Mouse (Mus musculus): ENCODE data around the gene Mvb12a.

Gene Mvb12a

DNA sequence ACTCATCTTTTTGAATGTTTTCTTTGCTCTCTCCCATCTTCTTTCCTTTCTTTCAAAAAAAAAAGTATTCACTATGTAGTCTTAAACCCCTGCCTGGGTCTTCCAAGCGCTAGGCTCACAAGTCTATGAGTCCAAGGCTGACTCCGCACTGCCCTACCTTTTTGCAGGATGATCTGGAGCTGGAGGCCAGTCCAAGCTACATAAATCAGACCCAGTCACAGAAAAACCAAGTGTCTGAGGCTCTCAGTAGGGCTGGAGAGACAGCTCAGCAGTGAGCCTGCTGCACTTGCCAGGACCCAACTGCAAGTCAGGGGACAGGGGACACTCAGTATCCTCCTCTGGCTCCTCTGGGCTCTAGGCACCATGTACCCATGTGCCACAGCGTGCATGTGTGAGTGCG lies 38.4 kb upstream of the Mvb12a start:
- H3K36me3 ChIP-seq (ENCODE audit: insufficient read depth, low read length): peaks cover 7% of the 10 kb centered on the region; the same call in 1 of the 2 replicates
- H3K9me3 ChIP-seq (ENCODE audit: low read length): no peaks in the 10 kb centered on the region
- H3K4me1 ChIP-seq (replicated peaks; ENCODE audit: low read depth, low read length): peaks cover 52% of the 10 kb centered on the region
- H3K4me3 ChIP-seq (replicated peaks; ENCODE audit: low read length): no peak overlapping the region
- peaks cover 40% of the 10 kb centered on the region for H3K27me3 ChIP-seq (ENCODE audit: insufficient read depth, low read length)
- TF ChIP-seq POU5F1 (IDR thresholded peaks at IDR 0.05; ENCODE audit: borderline replicate concordance, low read length) (no peak), NANOG (IDR thresholded peaks at IDR 0.05; ENCODE audit: borderline replicate concordance, low read length) (no peak), CTCF (conservative IDR thresholded peaks at IDR 0.05; ENCODE audit: low read length) (no peak)

DNA sequence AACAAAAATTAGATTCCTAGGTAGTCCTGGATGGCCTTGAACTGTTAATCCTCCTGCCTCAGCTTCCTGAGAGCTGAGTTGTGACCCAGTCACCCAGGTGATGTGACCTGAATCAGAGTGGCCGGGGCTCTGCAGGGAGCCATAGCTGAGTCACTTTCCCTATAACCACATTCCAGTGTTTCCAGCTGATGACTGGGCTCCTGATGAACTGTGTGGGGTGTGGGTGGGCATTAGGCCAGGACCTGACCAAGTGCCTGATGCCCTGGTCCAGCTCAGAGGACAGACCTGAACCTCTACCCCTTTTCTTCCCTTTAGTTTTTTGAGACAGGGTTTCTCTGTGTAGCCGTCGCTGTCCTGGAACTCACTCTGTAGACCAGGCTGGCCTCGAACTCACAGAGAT lies 37.4 kb upstream of the Mvb12a start:
- TF ChIP-seq POU5F1 (IDR thresholded peaks at IDR 0.05; ENCODE audit: borderline replicate concordance, low read length) (no peak), NANOG (IDR thresholded peaks at IDR 0.05; ENCODE audit: borderline replicate concordance, low read length) (no peak), CTCF (conservative IDR thresholded peaks at IDR 0.05; ENCODE audit: low read length) (no peak)
- peaks cover 47% of the 10 kb centered on the region for H3K4me1 ChIP-seq (replicated peaks; ENCODE audit: low read depth, low read length)
- H3K9me3 ChIP-seq (ENCODE audit: low read length): no peaks in the 10 kb centered on the region
- H3K4me3 ChIP-seq (replicated peaks; ENCODE audit: low read length): no peak overlapping the region
- peaks cover 50% of the 10 kb centered on the region for H3K27me3 ChIP-seq (ENCODE audit: insufficient read depth, low read length)
- H3K36me3 ChIP-seq (ENCODE audit: insufficient read depth, low read length): peaks cover 7% of the 10 kb centered on the region; the same call in 1 of the 2 replicates

DNA sequence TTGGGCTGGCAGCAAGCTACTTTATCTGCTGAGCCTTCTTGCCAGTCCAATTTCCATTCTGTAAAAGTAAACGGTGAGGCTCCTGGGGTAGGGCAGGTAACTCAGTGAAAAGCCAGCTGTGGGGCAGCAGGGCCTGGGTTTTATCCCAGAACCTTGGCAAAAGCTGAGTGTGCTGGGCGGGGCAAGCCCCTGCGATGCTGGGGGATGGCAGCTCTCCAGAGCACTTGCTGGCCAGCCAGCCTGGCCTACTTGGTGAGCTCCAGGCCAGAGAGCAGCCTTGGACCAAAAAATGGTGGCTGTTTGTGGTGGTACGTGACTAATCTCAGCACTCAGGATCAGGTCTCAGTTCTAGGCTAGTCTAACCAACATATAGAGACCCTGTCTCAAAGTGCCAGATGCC lies 36.7 kb upstream of the Mvb12a start:
- TF ChIP-seq NANOG (IDR thresholded peaks at IDR 0.05; ENCODE audit: borderline replicate concordance, low read length): no peak
- no peak for TF ChIP-seq CTCF (conservative IDR thresholded peaks at IDR 0.05; ENCODE audit: low read length)
- no peak for TF ChIP-seq POU5F1 (IDR thresholded peaks at IDR 0.05; ENCODE audit: borderline replicate concordance, low read length)
- Histone ChIP-seq H3K27me3 (ENCODE audit: insufficient read depth, low read length) (peaks cover 56% of the 10 kb centered on the region), H3K4me1 (replicated peaks; ENCODE audit: low read depth, low read length) (peaks cover 42% of the 10 kb centered on the region), H3K9me3 (ENCODE audit: low read length) (no peaks in the 10 kb centered on the region), H3K36me3 (ENCODE audit: insufficient read depth, low read length) (peaks cover 7% of the 10 kb centered on the region; the same call in 1 of the 2 replicates), H3K4me3 (replicated peaks; ENCODE audit: low read length) (no peak overlapping the region)

DNA sequence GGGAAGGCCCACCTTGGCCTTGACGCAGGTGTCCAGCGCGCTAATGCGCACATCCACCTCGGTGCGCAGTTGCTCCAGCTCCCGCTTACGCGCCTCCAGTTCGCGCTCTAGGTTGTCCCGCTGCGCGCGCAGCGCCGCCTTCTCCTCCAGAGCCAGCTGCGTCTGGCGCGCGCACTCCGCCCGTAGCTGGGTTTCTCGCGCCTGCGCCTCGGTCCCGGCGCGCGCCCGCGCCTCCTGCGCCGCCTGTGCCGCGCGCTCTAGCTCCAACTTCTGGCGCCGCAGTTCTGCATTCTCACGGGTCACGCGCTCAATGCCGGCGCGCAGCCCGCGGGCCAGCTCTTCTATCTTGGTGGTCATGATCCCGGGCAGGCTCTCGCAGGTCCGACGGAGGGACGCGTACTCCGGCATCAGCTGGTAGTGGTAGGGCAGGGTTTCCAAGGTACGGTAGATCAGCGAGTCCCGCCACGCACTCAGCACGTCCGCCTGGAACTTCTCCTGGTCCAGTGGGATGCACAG lies 35.1 kb upstream of the Mvb12a start:
- Histone ChIP-seq H3K4me3 (replicated peaks; ENCODE audit: low read length) (peak overlapping the region; percentile 81), H3K27me3 (ENCODE audit: insufficient read depth, low read length) (peaks cover 71% of the 10 kb centered on the region), H3K9me3 (ENCODE audit: low read length) (no peaks in the 10 kb centered on the region), H3K4me1 (replicated peaks; ENCODE audit: low read depth, low read length) (peaks cover 54% of the 10 kb centered on the region), H3K36me3 (ENCODE audit: insufficient read depth, low read length) (peaks cover 7% of the 10 kb centered on the region; the same call in 1 of the 2 replicates)
- no peak for TF ChIP-seq NANOG (IDR thresholded peaks at IDR 0.05; ENCODE audit: borderline replicate concordance, low read length)
- TF ChIP-seq POU5F1 (IDR thresholded peaks at IDR 0.05; ENCODE audit: borderline replicate concordance, low read length): no peak
- no peak for TF ChIP-seq CTCF (conservative IDR thresholded peaks at IDR 0.05; ENCODE audit: low read length)

DNA sequence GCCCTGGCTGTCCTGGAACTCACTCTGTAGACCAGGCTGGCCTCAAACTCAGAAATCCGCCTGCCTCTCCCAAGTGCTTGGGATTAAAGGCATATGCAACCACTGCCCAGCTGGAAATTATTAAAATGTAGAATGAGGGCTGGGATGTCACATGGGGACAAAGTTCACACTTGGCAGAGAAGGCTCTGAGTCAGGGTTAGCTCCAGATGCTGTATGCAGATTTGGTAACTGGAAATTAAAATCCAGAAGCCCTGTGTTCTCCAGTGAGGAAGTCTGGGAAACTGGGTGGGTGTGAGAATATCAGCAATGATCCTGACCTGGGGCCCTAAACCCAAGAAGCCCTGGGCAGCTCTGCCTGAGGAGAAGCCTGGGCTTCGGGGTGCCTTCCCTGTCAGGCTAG lies 33.4 kb upstream of the Mvb12a start:
- no peak overlapping the region for H3K4me3 ChIP-seq (replicated peaks; ENCODE audit: low read length)
- TF ChIP-seq CTCF (conservative IDR thresholded peaks at IDR 0.05; ENCODE audit: low read length): no peak
- TF ChIP-seq POU5F1 (IDR thresholded peaks at IDR 0.05; ENCODE audit: borderline replicate concordance, low read length): no peak
- no peak for TF ChIP-seq NANOG (IDR thresholded peaks at IDR 0.05; ENCODE audit: borderline replicate concordance, low read length)
- H3K36me3 ChIP-seq (ENCODE audit: insufficient read depth, low read length): peaks cover 7% of the 10 kb centered on the region; the same call in 1 of the 2 replicates
- no peaks in the 10 kb centered on the region for H3K9me3 ChIP-seq (ENCODE audit: low read length)
- peaks cover 59% of the 10 kb centered on the region for H3K4me1 ChIP-seq (replicated peaks; ENCODE audit: low read depth, low read length)
- peaks cover 74% of the 10 kb centered on the region for H3K27me3 ChIP-seq (ENCODE audit: insufficient read depth, low read length)

DNA sequence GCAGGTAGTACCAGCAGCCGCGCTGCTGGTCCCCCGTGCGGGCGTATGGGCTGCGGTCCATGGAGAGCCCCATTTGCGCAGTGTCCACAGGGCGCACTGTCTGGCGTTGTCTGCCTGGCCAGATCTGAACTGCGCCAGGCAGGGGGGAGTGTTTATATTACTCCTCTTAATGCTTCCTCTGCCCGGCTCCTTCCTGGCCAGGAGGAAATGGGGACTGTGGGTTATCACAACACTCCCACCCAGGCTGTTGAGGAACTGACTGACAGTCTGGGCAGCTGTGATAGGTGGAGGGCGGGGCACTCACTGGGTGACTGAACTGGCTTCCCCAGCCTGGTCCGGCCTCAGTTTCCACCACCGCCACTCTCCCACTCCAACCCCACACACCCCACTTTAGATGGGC lies 31.1 kb upstream of the Mvb12a start, which contains the start of gene Plvap:
Plvap (minus strand) TSS at position 109 of the 400 bp plus-strand sequence.
- TF ChIP-seq POU5F1 (IDR thresholded peaks at IDR 0.05; ENCODE audit: borderline replicate concordance, low read length): no peak
- no peak for TF ChIP-seq CTCF (conservative IDR thresholded peaks at IDR 0.05; ENCODE audit: low read length)
- no peak for TF ChIP-seq NANOG (IDR thresholded peaks at IDR 0.05; ENCODE audit: borderline replicate concordance, low read length)
- Histone ChIP-seq H3K27me3 (ENCODE audit: insufficient read depth, low read length) (peaks cover 61% of the 10 kb centered on the region), H3K36me3 (ENCODE audit: insufficient read depth, low read length) (no peaks in the 10 kb centered on the region), H3K4me3 (replicated peaks; ENCODE audit: low read length) (peak within 1 kb of the TSS; percentile 70), H3K4me1 (replicated peaks; ENCODE audit: low read depth, low read length) (peaks cover 46% of the 10 kb centered on the region), H3K9me3 (ENCODE audit: low read length) (no peaks in the 10 kb centered on the region)

DNA sequence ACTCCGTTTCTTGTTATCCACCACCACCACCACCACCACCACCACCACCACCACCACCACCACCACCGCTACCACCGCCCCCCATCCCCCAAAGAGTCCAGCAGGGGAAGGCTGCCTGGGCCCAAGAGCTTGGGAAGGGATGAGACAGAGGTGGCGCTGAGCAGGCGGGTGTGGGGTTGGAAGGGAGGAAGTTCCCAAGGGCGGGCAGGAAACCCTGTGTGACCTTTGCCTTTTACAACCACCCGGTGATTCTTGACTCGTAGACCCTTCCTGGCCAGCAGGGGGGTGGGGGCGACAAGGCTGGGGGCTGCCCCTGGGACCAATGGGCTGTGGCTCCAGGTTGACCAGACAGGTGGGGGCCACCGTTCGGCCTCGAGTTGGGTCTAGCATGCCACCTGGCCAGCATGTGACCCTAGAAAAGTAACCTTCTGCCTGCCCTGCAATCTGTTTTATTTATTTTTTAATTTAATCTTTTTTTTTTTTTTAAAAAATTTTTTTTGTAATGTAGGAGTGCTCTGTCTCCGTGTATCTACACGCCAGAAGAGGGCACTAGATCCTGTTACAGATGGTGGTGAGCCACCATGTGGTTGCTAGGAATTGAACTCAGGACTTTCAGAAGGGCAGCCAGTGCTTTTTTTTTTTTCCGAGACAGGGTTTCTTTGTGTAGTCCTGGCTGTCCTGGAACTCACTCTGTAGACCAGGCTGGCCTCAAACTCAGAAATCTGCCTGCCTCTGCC lies 29.5 kb upstream of the Mvb12a start:
- TF ChIP-seq NANOG (IDR thresholded peaks at IDR 0.05; ENCODE audit: borderline replicate concordance, low read length) (no peak), POU5F1 (IDR thresholded peaks at IDR 0.05; ENCODE audit: borderline replicate concordance, low read length) (no peak), CTCF (conservative IDR thresholded peaks at IDR 0.05; ENCODE audit: low read length) (no peak)
- peaks cover 51% of the 10 kb centered on the region for H3K27me3 ChIP-seq (ENCODE audit: insufficient read depth, low read length)
- peaks cover 48% of the 10 kb centered on the region for H3K4me1 ChIP-seq (replicated peaks; ENCODE audit: low read depth, low read length)
- H3K9me3 ChIP-seq (ENCODE audit: low read length): no peaks in the 10 kb centered on the region
- H3K36me3 ChIP-seq (ENCODE audit: insufficient read depth, low read length): no peaks in the 10 kb centered on the region
- H3K4me3 ChIP-seq (replicated peaks; ENCODE audit: low read length): no peak overlapping the region

DNA sequence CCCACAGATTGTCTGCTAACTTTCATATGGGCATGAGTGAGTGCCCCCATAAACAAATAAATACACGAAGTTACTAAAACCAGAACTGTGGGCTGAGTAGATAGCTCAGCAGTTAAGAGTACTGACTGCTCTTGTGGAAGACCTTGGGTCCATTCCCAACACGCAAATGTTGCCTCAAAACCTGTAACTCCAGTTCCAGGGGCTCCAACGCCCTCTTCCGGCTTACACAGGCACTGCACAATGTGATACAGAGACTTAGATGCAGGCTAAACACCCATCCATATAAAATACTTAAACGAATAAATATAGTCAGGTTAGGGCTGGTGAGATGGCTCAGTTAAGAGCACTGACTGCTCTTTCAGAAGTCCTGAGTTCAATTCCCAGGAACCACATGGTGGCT lies 27.7 kb upstream of the Mvb12a start:
- Histone ChIP-seq H3K4me3 (replicated peaks; ENCODE audit: low read length) (no peak overlapping the region), H3K4me1 (replicated peaks; ENCODE audit: low read depth, low read length) (peaks cover 39% of the 10 kb centered on the region), H3K9me3 (ENCODE audit: low read length) (peaks cover 5% of the 10 kb centered on the region), H3K36me3 (ENCODE audit: insufficient read depth, low read length) (no peaks in the 10 kb centered on the region), H3K27me3 (ENCODE audit: insufficient read depth, low read length) (peaks cover 39% of the 10 kb centered on the region)
- TF ChIP-seq POU5F1 (IDR thresholded peaks at IDR 0.05; ENCODE audit: borderline replicate concordance, low read length) (no peak), CTCF (conservative IDR thresholded peaks at IDR 0.05; ENCODE audit: low read length) (peak; percentile 65)

Measured in E14TG2a.4 (cell line).